Comparison of ENCODE assay signal across 7 mouse cellular contexts in the genomic region with DNA sequence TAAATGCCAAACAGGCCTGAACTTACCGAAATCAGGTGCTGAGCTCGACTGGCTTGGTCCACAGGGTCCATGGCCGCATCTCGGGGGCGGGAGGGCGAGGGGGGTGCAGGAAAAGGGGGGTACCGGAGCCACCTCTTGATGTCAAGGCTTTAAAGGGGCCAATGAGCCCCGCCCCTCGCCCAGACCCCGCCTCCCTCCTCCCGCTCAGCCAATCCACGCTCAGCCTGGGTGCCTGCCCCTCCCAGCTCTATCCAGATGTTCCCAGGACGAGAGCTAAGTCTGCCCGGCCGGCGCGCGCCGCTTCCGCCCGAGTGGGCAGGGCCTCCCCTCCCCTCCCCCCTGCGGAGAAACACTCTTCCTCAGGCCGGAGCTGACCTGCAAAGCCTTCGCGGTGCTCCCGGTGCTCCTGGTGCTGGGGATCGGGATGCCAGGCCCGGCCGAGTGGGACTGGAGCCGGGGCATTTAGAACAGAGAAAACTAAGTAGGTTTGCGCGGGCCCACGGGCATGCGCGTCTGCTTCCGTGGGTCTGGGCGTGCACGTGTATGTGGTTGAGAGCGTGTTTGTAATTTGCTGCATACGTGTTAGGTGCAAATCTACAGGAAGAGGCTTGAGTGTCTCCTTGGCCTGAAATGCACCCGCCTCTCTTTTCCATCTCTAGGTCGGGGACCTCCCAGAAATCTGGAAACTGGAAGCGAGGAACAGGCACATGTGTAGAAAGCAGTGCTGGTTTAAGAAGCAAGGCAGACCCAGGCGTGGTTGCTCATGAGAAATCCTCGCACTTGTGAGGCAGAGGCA. TPM values are rescaled to one million over a fixed set of nuclear protein-coding genes. Genes with fewer than 3 reads are reported as not detected.
DNase-seq lines count a peak whose midpoint lies in the region; ATAC-seq and TF ChIP-seq lines count a peak whose summit lies in the region.

A gene (minus strand): TSS at position 143 of the 796 bp plus-strand sequence.

- H3K4me3 ChIP-seq in intestine, embryonic 15.5 days (replicated peaks), result peak within 1 kb of the TSS; percentile 87
- H3K4me3 ChIP-seq in midbrain, embryonic 12.5 days, result peak within 1 kb of the TSS; percentile 77
- H3K4me3 ChIP-seq in small intestine, adult 2 months (ENCODE audit: low read depth, low read length), result peak within 1 kb of the TSS; percentile 87

- peak within 1 kb of the TSS; percentile 93 for H3K4me2 ChIP-seq in intestine, embryonic 15.5 days (replicated peaks)
- H3K4me2 ChIP-seq in midbrain, embryonic 12.5 days (replicated peaks), result peak within 1 kb of the TSS; percentile 87

- peak; percentile 86 to 88 for DNase-seq in adrenal gland, adult 18-20 months (ENCODE audit: low spot score in 2 of 2)
- DNase-seq in embryo, embryonic 10.5 days (ENCODE audit: low spot score), result peak; percentile 95
- peak; percentile 95 for DNase-seq in gastrocnemius, postnatal 25 days
- DNase-seq in left cerebral cortex, postnatal 4 days, result peak; percentile 94

- peak within 1 kb of the TSS; percentile 71 for H3K9ac ChIP-seq in intestine, embryonic 15.5 days
- peak within 1 kb of the TSS; percentile 84 for H3K9ac ChIP-seq in midbrain, embryonic 12.5 days (replicated peaks)

- peaks cover 32% of the 10 kb centered on the region for H3K4me1 ChIP-seq in intestine, embryonic 15.5 days (replicated peaks)
- peaks cover 49% of the 10 kb centered on the region for H3K4me1 ChIP-seq in midbrain, embryonic 12.5 days
- H3K4me1 ChIP-seq in small intestine, adult 2 months (ENCODE audit: control insufficient read depth, insufficient read depth, insufficient read length, low read length), result peaks cover 6% of the 10 kb centered on the region

- WGBS in intestine, embryonic 15.5 days, result 1% methylated on average over 45 of the region's 45 CpGs
- 1% methylated on average over 41 of the region's 45 CpGs for WGBS in midbrain, embryonic 12.5 days
- under 1% methylated on average over 45 of the region's 45 CpGs for WGBS in small intestine, adult 2 months

- peak; percentile 17; the same call in 1 of the 2 replicates for TF ChIP-seq POLR2A in small intestine, adult 2 months (IDR thresholded peaks at IDR 0.05; ENCODE audit: low read depth, low read length)

- H3K36me3 ChIP-seq in intestine, embryonic 15.5 days, result no peaks in the 10 kb centered on the region
- H3K36me3 ChIP-seq in midbrain, embryonic 12.5 days, result no peaks in the 10 kb centered on the region; the same call in 1 of the 2 replicates
- no peaks in the 10 kb centered on the region for H3K36me3 ChIP-seq in small intestine, adult 2 months (ENCODE audit: control insufficient read depth, insufficient read depth, low read length)

- TF ChIP-seq CTCF in small intestine, adult 2 months (IDR thresholded peaks at IDR 0.05; ENCODE audit: extremely low read depth, insufficient read length, insufficient replicate concordance, low read depth, low read length), result no peak

- peak within 1 kb of the TSS; percentile 93 for H3K27ac ChIP-seq in intestine, embryonic 15.5 days
- peak within 1 kb of the TSS; percentile 83 for H3K27ac ChIP-seq in midbrain, embryonic 12.5 days (replicated peaks)
- H3K27ac ChIP-seq in small intestine, adult 2 months (ENCODE audit: insufficient read depth, low read depth, low read length), result peak within 1 kb of the TSS; percentile 32

- peak; percentile 97 for ATAC-seq in intestine, embryonic 15.5 days
- peak; percentile 92 for ATAC-seq in midbrain, embryonic 12.5 days (ENCODE audit: low FRiP score, low read depth)

- H3K27me3 ChIP-seq in intestine, embryonic 15.5 days (replicated peaks), result no peaks in the 10 kb centered on the region
- H3K27me3 ChIP-seq in midbrain, embryonic 12.5 days, result no peaks in the 10 kb centered on the region
- no peaks in the 10 kb centered on the region for H3K27me3 ChIP-seq in small intestine, adult 2 months (ENCODE audit: control insufficient read depth, insufficient read depth, low read length)

- intact Hi-C loops in left cerebral cortex, postnatal 4 days (cut with DNase I), result no loop called here

- H3K9me3 ChIP-seq in intestine, embryonic 15.5 days, result no peaks in the 10 kb centered on the region
- no peaks in the 10 kb centered on the region for H3K9me3 ChIP-seq in midbrain, embryonic 12.5 days

RNA-seq across cellular contexts. Expression of the gene that starts here (rescaled TPM):
- total RNA-seq in adrenal gland, adult 18-20 months (2021), result 10 to 100 TPM; 14.1 to 18.7 TPM
- 1 to 10 TPM; 3.1 to 4.8 TPM for total RNA-seq in gastrocnemius, postnatal 25 days (2021)
- 4.7 and 5.9 TPM in 2 replicates for polyA plus RNA-seq in intestine, embryonic 15.5 days (2015; fragmentation: Nextera tagmentation; extraction: Ambion mirVana)
- total RNA-seq in left cerebral cortex, postnatal 4 days (2021), result 10 to 100 TPM; 39.0 to 39.2 TPM
- 12.9 and 15.8 TPM in 2 replicates for polyA plus RNA-seq in midbrain, embryonic 12.5 days (2016; fragmentation: Nextera tagmentation; extraction: Ambion mirVana)
- 1.8 and 3.1 TPM in 2 replicates for polyA plus RNA-seq in small intestine, adult 2 months (2012; rRNA removed)

Comparison
In these comparisons a context has a peak if more than half of its experiments do, and no peak if none do; other contexts are left out.
1. Peak in every context shown above with its lines: DNase-seq, ATAC-seq, H3K4me3 ChIP-seq and H3K27ac ChIP-seq.
2. H3K27ac ChIP-seq: peak in every context shown above with its lines; median percentile 93 in intestine, embryonic 15.5 days; 83 in midbrain, embryonic 12.5 days; 32 in small intestine, adult 2 months.